Mouse (Mus musculus): ENCODE data around the gene Usp47.
A peak's percentile ranks its signal among the peaks of the same experiment; 100 is the strongest.

The Usp47 gene

DNA sequence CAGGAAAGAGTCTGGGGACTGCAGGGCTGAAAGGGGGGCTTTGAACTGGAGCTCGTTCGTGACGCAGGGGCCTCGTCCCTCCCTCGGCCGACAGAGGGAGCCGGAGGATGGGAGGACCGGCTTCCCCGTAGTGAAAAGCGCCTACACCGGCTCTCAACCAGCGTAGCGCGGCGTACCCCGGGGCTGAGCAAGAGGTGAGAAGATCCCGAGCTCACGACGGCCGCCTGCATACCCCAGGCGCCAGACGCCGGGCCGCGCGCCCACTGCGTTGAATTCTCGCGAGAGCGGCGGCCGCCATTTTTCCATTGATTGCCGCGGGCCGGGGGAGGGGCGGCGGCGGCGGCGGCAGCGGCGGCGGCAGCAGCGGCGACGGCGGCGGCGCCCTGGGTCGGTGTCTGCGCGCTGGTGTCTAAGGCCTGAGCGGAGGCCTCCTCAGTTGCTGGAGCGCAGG lies at the start of gene Usp47:
Usp47 (plus strand) TSS at position 355 of the 451 bp plus-strand sequence.
- peak; percentile 88 to 90 for DNase-seq

DNA sequence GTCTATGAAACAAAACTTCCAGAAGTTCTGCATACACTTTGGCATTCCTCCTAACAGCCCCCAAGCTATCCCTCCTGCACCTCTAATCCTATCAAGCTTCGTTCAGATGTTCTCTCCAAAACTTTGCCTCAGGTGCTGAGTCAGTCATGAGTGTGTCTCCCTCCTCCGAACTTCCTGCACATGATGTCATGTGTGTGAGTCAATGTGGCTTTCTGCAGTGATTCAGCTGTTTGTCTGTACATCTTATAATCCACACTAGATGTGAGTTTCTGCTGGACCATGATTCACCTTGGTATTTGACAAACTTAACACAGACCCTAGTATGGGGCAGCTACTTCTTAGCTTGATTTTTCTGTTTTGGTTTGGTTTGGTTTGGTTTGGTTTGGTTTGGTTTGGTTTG lies 46.9 kb upstream of the Usp47 start:
- no peak for DNase-seq

DNA sequence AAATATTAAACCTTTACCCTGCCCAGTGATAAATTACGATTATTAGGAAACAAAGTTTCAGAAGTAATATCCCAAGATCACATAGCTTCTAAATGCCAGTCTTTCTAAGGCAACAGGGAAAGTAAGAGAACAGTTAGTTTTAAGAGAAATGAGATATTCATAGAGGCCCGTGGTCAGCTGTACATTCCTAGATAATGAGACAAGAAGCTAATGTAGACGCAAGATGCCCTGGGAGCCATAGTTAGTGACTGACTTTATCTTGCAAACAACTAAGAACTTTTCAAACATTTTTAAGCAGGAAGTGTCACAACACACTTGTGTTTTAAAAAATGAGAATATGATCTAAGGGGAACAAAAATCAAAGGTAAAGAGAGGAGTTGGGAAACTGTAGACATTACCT lies 45.4 kb upstream of the Usp47 start:
- no peak for DNase-seq

DNA sequence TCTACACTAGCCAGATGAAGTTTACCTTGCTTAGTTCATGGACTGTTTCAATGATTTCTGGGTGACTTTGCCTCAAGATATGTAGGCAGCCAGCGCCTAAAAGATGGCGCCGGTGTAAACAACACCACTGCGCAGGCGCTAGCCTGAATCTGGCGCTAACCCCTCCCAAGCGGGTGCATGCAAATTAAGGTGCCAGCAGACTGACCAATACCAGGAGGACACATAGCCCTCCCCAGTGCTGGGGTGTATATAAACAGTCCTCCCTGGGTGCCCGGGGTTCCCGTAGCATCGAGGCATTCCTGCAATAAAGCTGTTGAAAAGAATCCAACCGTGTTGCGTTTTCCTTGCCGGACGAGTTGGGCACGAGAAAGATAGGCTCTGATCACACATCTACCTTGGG lies 41.0 kb upstream of the Usp47 start:
- no peak for DNase-seq

DNA sequence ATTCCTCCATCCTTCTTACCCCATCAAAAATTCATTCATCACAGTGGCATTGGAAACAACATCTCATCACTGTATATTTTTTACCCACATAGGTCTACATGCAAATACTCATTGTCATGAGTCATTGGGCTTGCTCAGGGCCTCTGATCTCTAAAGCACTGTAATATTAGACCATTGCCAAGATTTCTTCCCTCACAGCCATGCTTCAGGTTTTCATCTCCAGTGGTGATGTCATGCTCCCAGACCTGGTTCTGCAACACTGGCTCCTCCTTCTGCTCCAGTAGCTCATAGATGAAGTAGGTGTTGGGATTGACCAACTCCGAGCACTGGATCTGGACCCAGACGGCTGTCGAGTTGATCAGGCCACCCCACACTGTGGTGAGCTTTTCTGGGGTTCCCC lies 38.8 kb upstream of the Usp47 start:
- DNase-seq = no peak

DNA sequence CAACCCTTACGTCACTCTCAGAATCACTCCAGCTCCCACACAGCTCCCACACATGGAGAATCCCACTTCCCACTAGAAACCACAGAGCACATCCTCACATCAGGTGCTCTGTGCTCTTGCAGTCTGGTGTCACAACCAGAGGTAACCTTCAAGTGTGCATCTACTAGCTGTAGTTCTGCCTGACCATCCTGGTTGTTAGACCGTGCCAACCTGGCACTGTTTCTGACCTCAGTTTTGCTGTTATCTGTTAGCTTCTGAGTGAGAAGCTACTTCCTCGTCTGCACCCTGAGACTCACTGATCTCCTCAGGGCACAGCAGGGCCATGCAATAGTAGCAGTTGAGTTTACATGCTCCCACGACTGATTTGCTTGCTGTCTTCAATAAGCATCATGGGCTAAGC lies 38.0 kb upstream of the Usp47 start:
- DNase-seq = no peak

DNA sequence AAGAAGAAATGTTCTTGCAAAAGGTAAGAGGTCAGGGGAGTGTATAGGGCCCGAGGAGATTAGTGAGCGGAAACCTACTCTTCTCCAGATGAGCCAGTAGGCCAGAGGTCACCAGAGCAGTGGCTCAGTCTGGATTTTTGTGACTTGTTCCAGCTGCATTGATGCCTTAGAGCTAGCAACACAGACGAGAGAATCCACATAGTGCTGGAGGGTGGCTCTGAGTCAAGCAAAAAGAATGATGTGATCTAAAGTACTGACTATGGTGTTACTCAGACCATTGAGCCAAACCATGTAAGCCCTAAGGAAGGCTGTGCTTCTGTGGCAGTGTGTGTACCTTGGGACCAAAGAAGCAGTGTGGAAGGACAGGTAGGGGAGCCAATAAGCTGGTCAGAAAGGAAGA lies 36.4 kb upstream of the Usp47 start:
- no peak for DNase-seq

DNA sequence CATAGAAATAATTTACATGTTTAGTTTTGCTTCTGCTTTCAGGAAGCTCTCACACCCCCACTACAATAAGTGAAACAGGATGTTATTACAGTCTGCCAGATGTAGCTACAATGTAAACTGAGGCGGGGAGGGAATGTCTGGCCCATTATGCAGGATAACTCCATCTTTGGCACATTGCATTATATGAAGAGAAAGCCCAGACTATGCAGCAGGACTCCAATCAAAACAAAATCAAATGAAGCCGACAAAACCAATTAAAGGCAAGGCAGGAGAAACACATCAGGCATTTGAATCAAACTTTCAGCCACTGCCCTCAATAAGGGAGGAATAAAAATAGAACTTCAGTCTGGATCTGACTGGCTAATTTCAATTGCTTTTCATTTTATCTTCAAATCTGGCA lies 25.9 kb upstream of the Usp47 start:
- DNase-seq = no peak

DNA sequence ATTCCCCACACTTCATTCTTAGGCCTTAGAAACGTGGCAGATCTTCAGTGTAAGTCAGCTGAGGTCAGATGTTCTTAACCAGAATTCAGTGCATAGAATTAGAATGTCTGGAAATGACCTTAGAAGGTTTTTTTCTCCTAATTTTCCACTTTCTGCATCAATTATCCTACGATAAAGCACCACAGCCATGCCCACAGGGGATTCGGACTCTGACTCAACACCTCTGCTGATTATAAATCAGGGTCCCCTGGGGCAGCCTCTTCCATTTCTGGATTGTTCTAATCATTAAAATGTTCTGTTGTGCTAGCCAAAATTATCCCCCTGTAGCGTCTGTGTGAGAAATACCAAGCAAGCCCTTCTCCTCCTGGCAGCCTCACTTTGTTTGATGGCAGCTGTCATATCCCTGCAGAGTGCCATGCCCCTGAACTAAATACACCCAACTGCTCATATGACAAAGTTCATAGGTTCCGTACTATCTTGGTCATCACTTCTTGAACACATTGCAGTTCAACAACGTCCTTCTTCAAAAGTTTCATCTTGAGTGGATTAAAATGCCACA lies 24.8 kb upstream of the Usp47 start:
- no peak for DNase-seq

DNA sequence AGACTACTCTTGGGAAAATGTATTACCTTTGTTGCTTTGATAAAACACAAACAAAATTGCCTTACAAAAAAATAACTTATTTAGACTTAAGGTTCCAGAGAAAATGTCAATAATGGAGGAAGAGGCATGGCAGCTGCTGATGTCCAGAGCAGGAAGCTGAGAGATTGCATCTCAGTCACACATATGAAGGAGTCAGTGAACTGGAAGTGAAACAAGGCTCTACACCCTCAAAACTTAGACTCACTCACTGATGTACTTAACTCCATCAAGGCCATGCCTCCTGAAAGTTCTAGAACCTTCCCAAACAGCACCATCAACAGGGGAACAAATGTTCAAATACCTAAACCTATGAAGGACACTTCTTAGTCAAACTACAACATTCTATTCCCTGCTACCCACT lies 23.9 kb upstream of the Usp47 start:
- no peak for DNase-seq

DNA sequence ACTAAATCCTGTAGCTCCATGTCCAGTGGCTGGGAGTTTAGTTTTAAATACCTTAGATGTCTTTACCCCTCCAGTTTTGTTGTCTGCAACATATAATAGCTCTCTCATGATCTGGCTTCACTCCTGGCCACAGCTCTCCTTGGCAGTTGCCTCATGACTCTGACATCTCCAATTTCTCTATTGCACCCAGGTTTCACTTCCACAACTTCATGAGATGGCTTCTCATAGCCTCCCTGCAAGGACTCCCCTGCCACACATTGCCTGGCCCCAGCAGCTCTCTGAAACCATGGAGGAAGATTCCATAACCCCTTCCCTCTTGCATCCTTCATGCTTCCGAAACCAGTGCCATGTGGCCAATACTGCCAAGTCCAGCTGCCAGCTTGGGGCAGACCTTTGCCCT lies 23.1 kb upstream of the Usp47 start:
- DNase-seq = no peak

DNA sequence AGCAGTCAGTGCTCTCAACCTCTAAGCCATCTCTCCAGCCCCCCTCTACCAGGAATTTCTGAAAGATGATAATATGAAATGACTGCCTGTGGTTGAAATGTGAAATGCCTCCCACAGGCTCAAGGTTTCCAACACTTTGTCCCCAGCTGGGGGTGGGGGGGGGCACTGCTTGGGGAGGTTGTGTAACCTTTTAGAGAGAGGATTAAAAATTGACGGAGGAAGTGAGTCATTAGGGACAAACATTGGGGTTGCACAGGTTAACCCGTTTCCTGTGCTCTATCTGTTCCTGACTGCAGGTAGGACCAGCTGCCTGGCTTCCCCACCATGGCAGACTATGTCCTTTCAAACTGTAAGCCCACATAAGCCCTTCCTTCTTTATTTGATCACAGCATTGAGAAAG lies 12.8 kb upstream of the Usp47 start:
- no peak for DNase-seq

DNA sequence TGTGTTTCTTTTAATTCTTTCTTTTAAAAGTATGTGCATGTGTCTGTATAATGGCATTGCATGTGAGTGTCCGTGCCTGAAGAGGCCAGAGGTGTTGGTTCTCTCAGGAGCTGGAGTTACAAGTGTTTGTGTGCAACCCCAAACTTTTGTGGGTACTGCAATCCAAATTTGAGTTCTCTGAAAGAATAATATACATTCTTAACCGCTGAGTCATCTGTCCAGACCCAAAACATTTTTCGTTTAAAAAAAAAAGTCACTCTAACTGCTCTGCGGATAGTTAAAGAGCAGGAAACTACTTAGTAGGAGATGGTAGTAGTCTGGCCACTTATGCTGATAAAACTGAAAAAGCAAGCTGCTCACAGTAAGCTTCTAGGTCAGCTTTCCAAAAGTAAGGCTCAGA lies 12.3 kb upstream of the Usp47 start:
- no peak for DNase-seq

DNA sequence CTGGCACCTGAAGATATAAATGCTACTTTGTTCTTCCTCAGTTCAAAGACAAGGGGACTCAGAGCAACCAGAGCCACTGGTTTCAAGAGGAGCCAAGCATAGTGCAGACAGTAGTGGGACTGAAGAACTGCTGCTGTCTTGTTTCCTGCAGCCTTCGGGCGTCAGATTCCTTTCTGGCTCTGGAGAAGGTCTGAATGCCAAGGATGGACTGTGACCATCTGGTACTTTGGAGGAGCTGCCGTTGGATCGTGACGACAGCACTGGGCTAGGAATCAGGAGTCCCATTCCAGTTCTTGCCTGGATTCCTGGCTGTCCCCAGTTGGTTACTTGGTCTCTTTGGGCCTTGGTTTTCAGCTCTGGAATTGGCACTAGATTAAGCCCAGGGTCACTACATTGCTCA lies 11.2 kb upstream of the Usp47 start:
- DNase-seq = peak; percentile 6 to 38

DNA sequence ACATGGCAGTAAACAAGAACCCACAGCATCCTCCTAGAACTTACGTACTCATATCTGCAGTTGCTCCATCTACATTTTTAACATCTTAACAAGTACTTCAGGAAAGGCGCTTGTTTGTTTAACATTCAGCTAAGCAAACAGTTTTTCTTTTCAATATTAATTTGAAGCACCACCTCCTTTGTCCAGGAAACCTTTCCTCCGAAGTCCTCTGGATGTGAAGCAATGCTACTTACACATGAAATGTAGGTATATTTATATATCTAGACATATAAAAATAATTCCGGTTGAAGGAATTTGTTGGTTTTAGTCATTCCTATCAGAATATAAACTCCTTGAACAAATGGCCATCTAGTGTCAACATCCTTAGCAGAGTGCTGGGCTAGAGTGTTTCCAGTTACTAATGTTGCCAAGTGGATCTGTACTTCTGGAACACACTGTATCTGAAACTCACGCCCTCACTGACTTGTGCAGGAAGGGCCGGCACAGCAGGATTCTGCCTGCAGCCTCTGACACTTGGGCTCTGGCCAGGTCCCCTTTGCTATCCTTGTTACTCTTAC lies 10.6 kb upstream of the Usp47 start:
- no peak for DNase-seq

DNA sequence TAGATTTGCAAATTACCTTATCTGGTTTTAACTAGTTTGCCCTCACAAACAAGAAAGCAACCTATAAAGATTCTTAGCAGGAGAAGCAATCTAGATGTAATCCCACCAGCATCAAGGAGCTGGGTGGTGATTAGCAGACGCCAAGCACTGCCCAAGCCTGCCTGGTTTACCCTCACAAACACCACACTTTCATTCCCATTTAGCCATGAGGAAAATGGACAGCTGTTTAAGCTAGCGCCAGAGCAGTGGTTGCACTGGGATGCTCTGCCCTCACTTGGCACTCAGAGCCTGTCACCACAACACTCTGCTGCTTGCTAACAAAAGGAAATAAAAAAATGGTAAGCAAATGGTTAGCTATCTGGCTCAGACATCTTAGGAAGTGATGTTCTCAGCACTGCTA lies 9.2 kb upstream of the Usp47 start:
- DNase-seq = no peak

DNA sequence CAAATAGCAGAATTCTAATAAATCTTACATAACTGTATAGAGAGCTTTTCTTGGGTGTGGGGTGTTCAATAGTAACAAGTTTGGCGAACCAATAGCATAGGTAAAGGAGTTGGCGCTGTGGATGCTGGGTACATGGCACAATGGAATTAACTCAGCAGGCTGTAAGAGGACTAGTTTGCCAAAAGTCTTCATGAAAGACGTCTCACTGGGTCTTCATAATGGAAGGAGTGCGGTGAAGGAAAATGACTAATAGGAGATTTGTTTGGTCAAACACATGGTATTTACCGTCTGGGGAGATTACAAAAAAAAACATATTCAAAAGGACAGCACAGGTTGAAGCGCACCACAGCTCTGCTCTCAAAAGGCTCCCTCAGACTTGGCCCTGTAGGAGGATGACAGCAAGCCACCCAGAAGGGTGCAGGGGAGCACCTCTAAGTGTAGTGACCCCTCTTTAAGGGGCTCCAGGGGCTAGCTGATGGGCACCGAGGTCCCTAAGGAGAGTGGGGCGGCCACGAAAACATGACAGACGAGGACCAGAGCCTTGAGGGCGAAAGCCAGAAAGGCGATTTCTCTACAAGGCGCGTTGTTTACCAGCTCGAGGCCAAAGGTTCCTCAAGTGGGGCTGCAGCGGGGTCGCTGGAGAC lies 676 bp upstream of the Usp47 start:
- no peak for DNase-seq

DNA sequence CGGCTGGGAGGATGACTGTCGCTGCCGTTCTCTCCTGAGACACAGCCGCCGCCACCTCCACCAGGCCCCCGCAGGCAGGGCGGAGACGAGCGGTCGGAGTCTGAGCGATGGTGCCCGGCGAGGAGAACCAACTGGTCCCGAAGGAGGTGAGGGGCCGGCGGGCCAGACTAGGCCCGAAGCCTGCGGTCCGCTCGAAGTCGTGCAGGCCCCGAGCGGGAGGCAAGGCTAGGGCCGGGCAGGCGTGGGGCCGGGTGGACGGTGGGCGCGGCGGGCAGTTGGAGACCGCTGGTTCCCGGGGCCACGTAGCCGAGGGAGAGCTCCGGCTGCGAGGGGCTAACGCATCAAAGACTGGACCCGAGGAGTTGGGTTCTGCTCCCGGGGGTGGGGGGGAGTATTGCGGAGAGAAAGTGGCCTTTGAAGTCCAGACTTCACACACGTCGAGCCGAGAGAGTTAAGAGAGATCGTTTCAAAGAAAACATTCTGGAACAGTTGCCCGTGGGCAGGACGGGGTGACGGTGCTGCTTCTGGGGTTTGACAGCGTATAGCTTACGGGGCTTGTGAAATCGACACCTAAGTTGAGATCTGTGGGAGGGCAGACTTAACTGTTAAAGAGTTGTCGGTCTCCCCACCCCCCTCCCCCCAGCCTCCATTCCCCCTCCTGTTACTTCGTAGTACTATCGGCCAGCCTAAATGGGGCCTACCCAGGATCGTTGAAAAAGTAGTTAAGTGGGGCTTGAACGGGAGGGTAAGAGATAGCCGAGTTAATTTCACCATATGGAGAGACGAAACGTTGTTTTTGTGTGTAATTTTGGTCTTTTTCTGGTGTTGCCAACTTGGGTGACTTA lies 519 bp downstream of the Usp47 start:
- no peak for DNase-seq

DNA sequence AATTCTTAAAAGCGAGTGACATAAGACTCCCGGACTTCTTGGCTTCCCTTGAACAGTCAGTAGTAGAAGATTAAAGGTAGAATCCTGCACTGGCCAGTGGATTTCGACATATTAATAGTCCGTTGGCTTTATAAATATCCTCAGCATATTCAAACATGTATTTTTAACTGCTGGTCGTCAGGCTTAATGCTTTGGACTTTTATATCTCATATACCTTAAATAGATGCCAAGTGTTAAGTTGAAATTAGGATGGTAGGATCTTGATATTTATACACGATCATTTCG lies 1.1 kb downstream of the Usp47 start:
- DNase-seq = no peak

DNA sequence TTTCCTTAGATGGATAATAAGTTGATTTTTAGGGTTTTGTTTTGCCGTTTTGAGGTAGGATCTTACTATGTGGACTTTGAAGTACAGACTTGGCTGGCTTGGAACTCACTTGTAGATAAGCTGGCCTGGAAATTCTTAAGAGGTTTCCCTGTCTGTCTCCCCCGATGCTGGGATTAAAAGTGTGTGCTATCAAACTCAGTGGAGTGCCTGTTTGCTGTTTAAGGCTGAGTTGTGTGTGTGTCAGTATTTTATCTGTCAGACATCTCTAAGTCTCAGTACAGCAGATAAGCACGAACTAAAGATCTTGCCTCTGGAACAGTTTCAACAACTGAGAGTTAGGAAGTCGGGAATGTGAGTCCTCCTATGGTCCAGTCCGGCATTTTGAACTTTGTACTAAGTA lies 1.6 kb downstream of the Usp47 start:
- no peak for DNase-seq

DNA sequence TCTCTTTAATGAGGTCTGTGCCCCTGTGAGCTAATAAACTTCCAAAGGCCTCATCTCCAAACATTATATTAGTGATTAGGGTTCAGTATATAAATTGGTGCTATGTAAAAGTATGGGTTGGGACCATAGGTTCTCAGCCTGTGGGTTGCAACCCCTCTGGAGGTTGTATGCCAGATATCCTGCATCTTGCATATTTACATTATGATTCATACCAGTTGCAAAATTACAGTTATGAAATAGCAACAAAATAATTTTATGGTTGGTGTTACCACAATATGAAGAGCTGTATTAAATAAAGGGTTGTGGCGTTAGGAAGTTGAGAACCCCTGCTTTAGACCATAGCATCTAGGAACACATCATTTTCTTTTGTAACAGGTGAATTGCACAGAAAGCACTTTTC lies 7.3 kb downstream of the Usp47 start:
- no peak for DNase-seq

DNA sequence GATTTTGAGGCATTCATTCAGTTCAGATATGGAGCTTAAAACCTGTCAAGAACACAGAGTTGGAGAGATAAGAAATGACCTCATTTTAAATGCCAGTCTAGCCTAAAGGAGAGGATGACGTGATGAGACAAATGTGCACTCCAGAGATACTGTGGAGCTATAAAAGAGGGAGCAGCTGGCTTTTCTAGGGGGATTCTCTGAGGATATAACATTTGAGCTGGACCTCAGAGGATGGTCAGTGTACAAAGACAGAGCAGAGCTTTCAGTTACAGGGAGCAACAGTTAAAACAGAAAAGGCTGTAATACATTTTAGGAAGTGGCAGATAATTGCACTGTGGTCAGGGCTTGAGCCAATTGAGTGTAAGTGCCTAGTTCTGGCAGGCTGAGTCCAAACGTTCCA lies 12.5 kb downstream of the Usp47 start:
- DNase-seq = no peak

DNA sequence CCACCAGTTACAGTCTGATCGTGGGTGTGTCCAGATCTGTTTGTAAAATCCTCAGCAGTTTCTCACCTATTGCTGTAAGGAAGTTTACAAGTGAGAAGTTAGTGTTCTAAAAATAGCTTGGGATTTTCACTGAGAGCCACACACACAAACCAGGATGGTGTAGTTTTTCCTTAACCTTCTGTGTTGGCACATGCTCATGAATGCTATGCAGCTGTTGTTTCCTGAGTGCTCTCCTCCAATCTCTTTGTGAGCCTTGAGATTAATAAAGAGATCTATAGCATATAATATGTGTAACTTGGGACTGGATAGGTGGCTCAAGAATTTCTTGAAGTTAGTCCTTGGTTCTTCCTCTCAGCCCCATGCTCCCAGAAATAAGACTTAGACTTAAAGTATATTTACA lies 13.3 kb downstream of the Usp47 start:
- no peak for DNase-seq

DNA sequence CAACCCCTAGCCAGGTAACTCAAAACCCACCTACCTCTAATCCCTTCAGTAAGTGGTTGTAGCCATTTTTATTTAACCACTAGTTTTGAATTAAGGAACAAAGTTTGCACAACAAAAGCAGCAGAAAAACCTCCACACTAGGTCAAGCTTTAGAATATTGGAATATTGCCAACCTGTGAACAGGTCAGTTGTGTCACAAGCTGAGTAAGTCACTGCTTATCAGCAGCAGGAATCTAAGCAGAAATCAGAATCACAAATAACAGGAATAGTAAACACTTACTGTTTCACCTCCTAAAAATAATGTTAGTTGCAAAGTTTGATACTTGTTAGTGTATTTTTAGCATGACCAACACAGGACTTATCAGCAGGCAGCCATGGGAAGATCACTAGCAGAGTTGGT lies 17.0 kb downstream of the Usp47 start:
- DNase-seq = no peak
